Mouse (Mus musculus): ENCODE results near the gene Vps37d.

GRCm38 (mm10) chr5:135107521-135108501, 29.7 kb upstream of the Vps37d start:
- TF ChIP-seq POLR2A (IDR thresholded peaks at IDR 0.05; ENCODE audit: borderline replicate concordance, insufficient read depth, low read length) (no peak), CTCF (IDR thresholded peaks at IDR 0.05; ENCODE audit: borderline replicate concordance, insufficient read depth, low read depth, low read length) (peak; percentile 73)

All from cerebellum, adult 2 months (tissue).